Mouse (Mus musculus) layer of hippocampus, adult 9-11 months (tissue): ENCODE measurements around the gene Necap2.

Experiments
- DNase-seq: peaks from one replicate; pipeline ENCODE4 v3.0.0; 2022

Gene Necap2

DNA sequence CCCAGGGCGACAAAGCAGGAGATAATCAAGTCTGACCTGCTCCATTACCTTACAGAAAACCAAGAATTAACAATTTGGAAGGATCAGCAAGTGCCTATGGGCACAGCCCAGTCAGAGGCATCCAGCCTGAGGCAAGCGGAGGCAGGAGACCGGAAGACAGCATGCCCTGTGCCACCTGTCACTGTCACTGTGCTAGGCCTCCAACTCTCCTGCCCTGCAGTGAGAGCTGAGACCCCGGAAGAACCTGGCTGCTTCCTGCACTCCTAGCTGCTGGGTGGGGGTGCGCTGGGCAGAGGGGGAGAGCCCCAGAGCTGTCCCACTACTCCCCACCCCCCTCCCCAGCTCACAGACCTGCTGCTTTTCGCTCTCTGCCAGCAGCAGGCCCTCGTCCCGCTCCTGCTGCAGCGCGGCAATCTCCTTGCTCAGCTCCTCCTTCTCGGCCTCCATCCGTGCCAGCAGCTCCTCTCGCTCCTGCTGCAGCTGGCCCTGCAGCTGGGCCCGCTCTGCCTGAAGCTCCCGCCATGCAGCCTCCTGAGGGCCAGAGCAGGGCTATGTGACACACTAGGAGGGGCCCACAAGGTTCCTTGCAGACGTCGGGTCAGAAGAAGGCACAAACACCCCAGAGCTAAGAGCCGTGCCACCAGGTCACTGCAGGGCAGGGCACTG lies 47.5 kb downstream of the Necap2 start:
- DNase-seq = no peak

DNA sequence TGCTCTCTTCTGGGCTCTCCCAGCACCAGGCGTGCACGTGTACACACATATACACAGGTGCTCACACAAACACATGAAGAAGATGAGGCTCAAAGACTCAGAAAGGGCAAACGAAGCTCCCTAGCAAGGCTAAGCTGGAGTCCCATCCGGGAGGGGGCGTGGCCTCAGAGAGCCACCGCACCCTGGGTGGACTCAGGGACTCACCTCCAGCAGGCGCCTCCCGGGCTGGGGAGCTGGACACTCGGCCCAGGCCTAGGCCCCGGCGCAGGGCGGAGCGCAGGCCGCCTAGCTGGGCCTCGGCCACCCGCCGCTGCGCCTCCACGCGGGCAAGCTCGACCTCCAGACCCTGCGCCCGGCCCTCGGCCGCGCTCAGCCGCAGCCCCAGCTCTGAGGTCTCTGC lies 53.2 kb downstream of the Necap2 start:
- DNase-seq = no peak

DNA sequence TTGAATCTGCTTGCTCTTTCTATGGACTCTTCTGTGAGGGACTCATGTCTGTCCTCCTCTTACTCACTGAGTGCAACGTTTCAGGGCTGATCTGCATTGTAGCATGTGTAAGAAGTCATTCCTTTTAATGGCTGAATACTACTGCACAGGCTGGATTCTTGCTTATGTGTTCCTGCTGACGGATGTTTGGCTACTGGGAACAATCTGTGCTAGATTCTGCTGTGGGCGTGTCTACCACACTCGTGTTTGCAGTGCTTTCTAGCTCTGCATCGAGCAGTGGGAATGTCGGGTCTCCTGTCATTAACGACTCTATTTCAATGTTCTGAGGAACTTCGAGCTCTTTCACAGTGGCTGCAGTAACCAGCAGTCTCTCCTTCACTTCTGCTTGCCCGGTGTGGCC lies 54.1 kb downstream of the Necap2 start:
- DNase-seq = peak; percentile 50

DNA sequence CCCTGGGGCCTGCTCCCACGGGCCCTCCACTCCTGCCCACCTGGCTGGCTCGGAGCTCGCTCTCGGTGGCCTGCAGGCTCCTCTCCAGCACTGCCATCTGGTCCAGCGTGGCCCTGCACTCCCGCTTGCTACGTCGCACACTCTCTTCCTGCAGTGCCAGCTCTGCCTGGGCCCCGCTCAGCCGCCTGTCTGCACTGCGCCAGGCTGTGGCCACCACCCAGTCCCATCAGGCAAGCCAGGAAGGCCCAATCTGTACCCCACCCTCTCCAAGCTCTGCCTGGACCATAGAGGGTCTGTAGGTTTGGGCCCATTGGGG lies 56.6 kb downstream of the Necap2 start:
- DNase-seq = no peak

DNA sequence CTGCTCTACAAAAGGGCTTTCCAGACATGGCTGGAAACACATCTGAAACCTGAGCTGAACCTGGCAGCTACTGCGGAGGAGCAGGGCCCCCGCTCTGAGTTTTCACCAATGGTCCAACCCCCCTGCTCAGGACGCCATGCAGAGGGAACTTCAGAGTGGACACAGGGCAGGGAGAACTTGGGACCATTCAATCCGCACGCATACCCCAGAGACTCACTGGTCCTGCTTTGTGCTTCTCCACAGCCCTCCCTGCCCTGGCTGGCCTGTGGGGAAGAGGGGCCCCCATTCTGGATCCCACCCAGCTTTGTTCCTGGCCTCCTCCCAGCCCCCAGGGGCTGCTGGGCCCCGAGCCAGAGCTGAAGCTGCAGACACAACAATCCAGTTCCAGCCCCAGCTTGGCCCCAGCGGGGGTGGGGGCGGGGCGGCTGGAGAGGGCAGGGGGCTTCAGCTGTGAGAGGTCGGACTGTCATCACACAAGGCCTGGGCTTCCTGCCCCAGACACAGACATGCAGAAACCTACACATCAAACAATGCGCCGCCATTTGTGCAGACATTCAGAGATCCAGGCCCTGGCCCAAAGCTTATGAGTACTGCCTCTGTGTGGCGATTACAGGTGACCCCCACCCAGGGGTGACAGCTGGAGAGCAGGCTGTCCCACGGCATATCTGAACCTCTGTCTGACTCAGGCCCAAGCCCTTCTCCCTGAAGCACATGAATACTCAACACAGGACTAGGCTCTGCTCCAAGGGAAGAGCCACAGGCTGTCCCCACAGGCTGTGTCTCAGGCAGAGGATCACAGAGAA lies 57.1 kb downstream of the Necap2 start:
- no peak for DNase-seq

DNA sequence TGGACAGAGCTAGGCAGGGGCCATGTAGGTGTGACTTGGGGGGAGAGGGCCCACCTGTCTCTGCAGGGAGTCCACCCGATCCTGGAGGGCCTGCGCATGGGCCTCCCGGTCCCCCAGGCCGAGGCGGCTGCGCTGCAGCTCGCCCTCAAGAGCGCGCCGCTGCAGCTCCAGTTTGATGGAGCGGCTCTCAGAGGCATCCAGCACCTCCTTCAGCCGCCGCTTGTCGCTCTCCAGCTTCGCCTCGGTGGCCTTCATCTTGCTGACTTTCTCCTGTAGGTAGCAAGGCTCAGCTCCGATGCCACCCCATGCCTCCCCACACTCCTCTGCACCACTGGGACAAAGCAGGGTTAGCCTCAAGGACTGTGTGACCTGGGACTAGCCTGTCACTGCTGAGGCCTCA lies 57.9 kb downstream of the Necap2 start:
- no peak for DNase-seq

DNA sequence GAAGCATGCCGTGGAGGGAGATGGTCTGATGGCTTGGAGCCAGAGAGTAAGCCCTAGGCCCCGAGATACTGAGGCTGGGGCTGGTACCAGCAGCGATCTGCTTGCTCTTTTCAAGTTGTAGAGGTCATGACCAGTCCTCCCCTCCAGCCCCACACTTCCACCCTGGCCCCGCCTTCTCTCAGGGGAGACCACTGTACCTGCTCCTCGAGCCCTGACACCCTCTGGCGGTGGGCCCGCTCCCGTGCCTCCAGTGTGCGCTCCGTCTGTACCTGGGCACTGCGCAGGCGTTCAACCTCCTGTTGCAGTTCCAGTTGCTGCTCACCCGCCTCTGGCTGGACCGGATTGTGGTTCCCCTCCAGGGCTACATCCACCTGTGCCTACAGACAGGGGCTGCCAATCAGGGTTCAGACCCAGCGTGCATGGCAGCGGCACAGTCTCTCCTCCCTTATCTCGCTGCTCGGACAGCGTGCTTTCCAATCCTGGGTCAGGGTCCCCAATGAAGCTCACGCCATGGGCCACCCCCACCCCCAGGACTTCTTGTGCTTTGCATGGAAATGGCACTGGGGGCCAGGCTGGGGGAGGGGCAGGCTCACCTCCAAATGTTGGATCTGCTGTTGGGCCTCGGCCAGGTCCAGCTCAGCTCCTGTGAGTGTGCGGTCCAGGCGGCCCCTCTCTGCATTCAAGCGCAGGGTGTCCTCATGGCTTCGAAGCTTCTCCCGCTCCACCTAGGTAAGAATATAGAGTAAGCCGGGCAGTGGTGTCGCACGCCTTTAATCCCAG lies 60.3 kb downstream of the Necap2 start:
- DNase-seq = no peak
